Mouse (Mus musculus) spleen, adult 2 months (tissue): ENCODE results near the gene Scrn1. TPM values are rescaled to one million over a fixed set of nuclear protein-coding genes. Genes with fewer than 3 reads are reported as not detected.

Source experiments
- DNase-seq, 2 experiments: peaks; one replicate each; pipeline versions ENCODE4 v3.0.0 to v3.0.0-alpha.2; 2012 to 2021; ENCODE audit warnings: low spot score in 2 of 2, low read depth in 1 of 2
- H3K27ac ChIP-seq: fragments of 200-500 bp; 2 replicates; pipeline ENCODE4 v1.5.1; 2012; ENCODE audit warnings: low read length, inconsistent platforms; ENCODE audit not compliant: insufficient read depth
- H3K27me3 ChIP-seq: fragments of 200-500 bp; 2 replicates; pipeline ENCODE4 v1.6.1; 2012; ENCODE audit warnings: mild to moderate bottlenecking, moderate library complexity, low read length, inconsistent platforms; ENCODE audit not compliant: control insufficient read depth, insufficient read depth
- H3K36me3 ChIP-seq: fragments of 200-500 bp; 2 replicates; pipeline ENCODE4 v1.6.1; 2012; ENCODE audit warnings: mild to moderate bottlenecking, low read length, inconsistent platforms; ENCODE audit not compliant: control insufficient read depth, insufficient read depth
- H3K4me1 ChIP-seq: fragments of 200-500 bp; 2 replicates; pipeline ENCODE4 v1.6.1; 2011; ENCODE audit warnings: inconsistent platforms; ENCODE audit not compliant: control insufficient read depth, insufficient read depth, insufficient read length
- H3K4me3 ChIP-seq: fragments of 200-500 bp; 2 replicates; pipeline ENCODE4 v1.5.1; 2011; ENCODE audit warnings: mild to moderate bottlenecking, inconsistent platforms; ENCODE audit not compliant: insufficient read depth, insufficient read length; ENCODE audit errors: extremely low read depth
- CTCF ChIP-seq: fragments of 200-500 bp; IDR thresholded peaks from 2 replicates; pipeline ENCODE4 v1.5.1; 2011; ENCODE audit warnings: mild to moderate bottlenecking, inconsistent platforms; ENCODE audit not compliant: insufficient read depth, insufficient read length, insufficient replicate concordance; ENCODE audit errors: extremely low read depth
- POLR2A ChIP-seq: fragments of 200-500 bp; IDR thresholded peaks from 2 replicates; pipeline ENCODE4 v1.6.1; 2011; ENCODE audit warnings: low read depth, low read length, inconsistent platforms
- WGBS: fragments of 180-500 bp; shearing (Covaris S2); methylation state at CpG from one replicate; pipeline ENCODE4 v1.1.7; 2018; 5-methylcytosine and 5-hydroxymethylcytosine counted together
- polyA plus RNA-seq: library from polyadenylated mRNA; depleted of rRNA; stranded (reverse); fragments of >200 nt; gene quantifications from 2 replicates; pipeline ENCODE4 v1.2.3, GENCODE M21; 2012

The Scrn1 gene
- polyA plus RNA-seq, 1 experiment = 0.54 TPM

- H3K27me3 ChIP-seq = no peaks in the 10 kb centered on the region
- DNase-seq = no peak
- H3K4me3 ChIP-seq = no peak overlapping the region
- no peak overlapping the region for H3K27ac ChIP-seq
- no peak for TF ChIP-seq POLR2A
- no peak for TF ChIP-seq CTCF
- 87% methylated on average over 2 of the region's 2 CpGs for WGBS
- no peaks in the 10 kb centered on the region for H3K4me1 ChIP-seq
- no peaks in the 10 kb centered on the region for H3K36me3 ChIP-seq
These were observed 36.1 kb downstream of the Scrn1 start for GRCm38 (mm10) chr6:54530182-54530581.

- no peak for DNase-seq
- 58% methylated on average over 8 of the region's 8 CpGs for WGBS
These were observed 37.6 kb downstream of the Scrn1 start for GRCm38 (mm10) chr6:54528666-54529065.

GRCm38 (mm10) chr6:54518758-54519157, 47.5 kb downstream of the Scrn1 start:
- TF ChIP-seq POLR2A (no peak), CTCF (no peak)
- WGBS = 74% methylated on average over 5 of the region's 5 CpGs
- DNase-seq = no peak
- Histone ChIP-seq H3K4me1 (no peaks in the 10 kb centered on the region), H3K4me3 (no peak overlapping the region), H3K36me3 (no peaks in the 10 kb centered on the region), H3K27ac (no peak overlapping the region), H3K27me3 (no peaks in the 10 kb centered on the region)

More at GRCm38 (mm10) chr6:54528666-54529065, 37.6 kb downstream of the Scrn1 start:
- no peaks in the 10 kb centered on the region for H3K36me3 ChIP-seq
- H3K27me3 ChIP-seq = no peaks in the 10 kb centered on the region
- no peak overlapping the region for H3K4me3 ChIP-seq
- H3K4me1 ChIP-seq = no peaks in the 10 kb centered on the region
- TF ChIP-seq POLR2A = no peak
- TF ChIP-seq CTCF = no peak
- H3K27ac ChIP-seq = no peak overlapping the region

GRCm38 (mm10) chr6:54516512-54517134, 49.7 kb downstream of the Scrn1 start:
- Histone ChIP-seq H3K27ac (no peak overlapping the region), H3K4me3 (no peak overlapping the region), H3K27me3 (no peaks in the 10 kb centered on the region), H3K4me1 (no peaks in the 10 kb centered on the region), H3K36me3 (no peaks in the 10 kb centered on the region)
- 89% methylated on average over 2 of the region's 2 CpGs for WGBS
- DNase-seq = no peak
- TF ChIP-seq POLR2A (no peak), CTCF (no peak)

GRCm38 (mm10) chr6:54512256-54512655, 54.0 kb downstream of the Scrn1 start:
- 88% methylated on average over 2 of the region's 2 CpGs for WGBS
- Histone ChIP-seq H3K27me3 (no peaks in the 10 kb centered on the region), H3K4me3 (no peak overlapping the region), H3K27ac (no peak overlapping the region), H3K36me3 (no peaks in the 10 kb centered on the region), H3K4me1 (no peaks in the 10 kb centered on the region)
- DNase-seq = no peak
- TF ChIP-seq POLR2A (no peak), CTCF (no peak)

- TF ChIP-seq POLR2A (no peak), CTCF (no peak)
- Histone ChIP-seq H3K27ac (no peak overlapping the region), H3K4me3 (no peak overlapping the region), H3K27me3 (no peaks in the 10 kb centered on the region), H3K4me1 (no peaks in the 10 kb centered on the region), H3K36me3 (no peaks in the 10 kb centered on the region)
- 90% methylated on average over 13 of the region's 13 CpGs for WGBS
- DNase-seq = no peak
These were observed 57.0 kb downstream of the Scrn1 start for GRCm38 (mm10) chr6:54509264-54509663.

- Histone ChIP-seq H3K27ac (no peak overlapping the region), H3K4me3 (no peak overlapping the region), H3K27me3 (no peaks in the 10 kb centered on the region), H3K36me3 (no peaks in the 10 kb centered on the region), H3K4me1 (no peaks in the 10 kb centered on the region)
- DNase-seq = no peak
- 83% methylated on average over 6 of the region's 6 CpGs for WGBS
- TF ChIP-seq CTCF = no peak
- no peak for TF ChIP-seq POLR2A
These were observed 58.0 kb downstream of the Scrn1 start for GRCm38 (mm10) chr6:54508256-54508793.
